Mouse (Mus musculus): Measurements from ENCODE around the gene Neurl2.

DNA sequence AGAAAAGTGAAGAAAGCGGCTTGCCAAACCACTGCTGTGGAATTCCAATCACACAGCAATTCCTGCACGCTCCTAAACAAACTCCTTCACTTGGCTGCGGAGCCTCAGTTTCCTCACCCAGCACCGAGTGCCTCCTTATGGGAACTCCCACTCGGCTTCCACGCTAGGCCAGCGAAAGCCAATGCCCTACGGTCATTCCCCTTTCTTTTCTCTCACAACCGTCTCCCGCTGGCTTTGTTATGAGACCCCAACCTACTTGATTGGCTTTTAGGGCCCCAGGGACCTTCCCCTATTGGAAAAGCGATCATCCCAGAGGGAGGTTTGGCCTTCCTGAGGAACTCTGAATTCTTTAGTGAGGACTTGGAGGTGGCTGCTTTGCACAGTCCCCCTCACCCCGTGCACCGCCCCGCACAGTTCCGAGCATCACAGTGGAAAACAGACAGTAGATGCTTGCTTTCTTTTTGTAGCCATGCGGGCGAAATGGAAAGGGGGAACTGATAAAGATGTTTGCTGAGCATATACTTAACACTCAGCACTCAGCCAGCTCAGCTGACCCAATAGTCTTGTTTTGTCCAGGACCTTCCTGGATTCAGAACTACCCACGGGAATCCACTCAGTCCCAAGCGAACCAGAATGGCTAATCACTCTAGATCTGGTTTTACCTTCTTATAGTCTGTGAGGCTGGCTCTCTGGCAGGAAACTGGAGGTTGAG is 24.7 kb upstream of the Neurl2 start:
- TF ChIP-seq CTCF (IDR thresholded peaks at IDR 0.05; ENCODE audit: low read depth) (no peak), EP300 (IDR thresholded peaks at IDR 0.05; ENCODE audit: low read depth) (no peak)

All from liver, embryonic 14.5 days (tissue).